Mouse (Mus musculus): Measurements from ENCODE around the gene Rfc2. TPM values are rescaled to one million over a fixed set of nuclear protein-coding genes. Genes with fewer than 3 reads are reported as not detected.

The Rfc2 gene
- 75.8 and 100 TPM in 2 replicates for polyA plus RNA-seq (2021; fragmentation: Nextera tagmentation)
- long read RNA-seq, experiment 1, full-length matches to known transcripts, result 185 of 199 reads
- long read RNA-seq, experiment 1, partial matches to known transcripts, result 5 of 199 reads
- long read RNA-seq, experiment 1, other reads (novel, unspliced or antisense), result 9 of 199 reads
- long read RNA-seq, experiment 2, full-length matches to known transcripts, result 65 of 84 reads
- long read RNA-seq, experiment 2, partial matches to known transcripts, result 14 of 84 reads
- long read RNA-seq, experiment 2, other reads (novel, unspliced or antisense), result 5 of 84 reads

DNA sequence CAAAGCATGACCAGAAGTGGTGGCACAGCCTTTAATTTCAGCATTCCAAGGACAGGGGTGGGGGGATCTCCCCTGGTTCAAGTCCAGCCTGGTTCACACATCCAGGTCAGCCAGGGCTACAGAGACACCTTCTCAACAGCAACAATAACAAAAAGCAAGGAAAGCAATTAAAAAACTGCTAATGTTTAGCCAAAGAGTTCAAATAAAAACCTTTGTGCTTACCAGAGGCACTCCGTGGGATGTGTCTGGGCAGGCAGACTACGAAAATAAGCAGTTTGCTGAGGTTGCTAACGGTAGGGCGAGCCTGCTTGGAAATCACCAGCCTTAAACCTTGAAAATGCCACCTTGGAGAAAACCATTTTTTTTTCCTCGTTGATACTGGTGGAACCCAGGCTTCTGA is at the start of gene Rfc2:
Gene Rfc2, plus strand, starts transcription at position 221 of the 400 bp plus-strand sequence.

GRCm38 (mm10) chr5:134552110-134552972 is 28.8 kb upstream of the Rfc2 start, which contains the start of gene Clip2:
Gene Clip2 (minus strand): TSS chr5:134552434.

DNA sequence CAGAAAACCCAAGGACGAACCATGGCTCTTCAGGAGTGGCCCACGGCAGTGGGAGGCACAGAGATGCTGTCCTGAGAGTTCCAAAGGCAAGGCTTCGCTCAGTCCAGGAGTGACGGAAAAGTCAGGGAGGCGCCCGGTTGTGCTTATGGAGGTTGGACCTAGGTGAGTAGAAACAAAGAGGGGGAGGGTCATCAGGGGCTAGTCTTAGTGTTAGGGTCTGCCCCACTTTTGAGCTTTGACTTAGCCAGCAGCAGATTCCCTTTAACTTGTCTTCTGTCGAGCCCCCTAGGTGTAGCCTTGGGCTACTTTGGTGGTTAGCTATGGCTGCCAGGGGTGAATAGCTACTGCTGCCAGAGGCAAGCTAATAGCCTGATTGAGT is 21.1 kb upstream of the Rfc2 start, which contains the start of gene Syna:
Gene Syna, minus strand, starts transcription at position 101 of the 379 bp plus-strand sequence.

DNA sequence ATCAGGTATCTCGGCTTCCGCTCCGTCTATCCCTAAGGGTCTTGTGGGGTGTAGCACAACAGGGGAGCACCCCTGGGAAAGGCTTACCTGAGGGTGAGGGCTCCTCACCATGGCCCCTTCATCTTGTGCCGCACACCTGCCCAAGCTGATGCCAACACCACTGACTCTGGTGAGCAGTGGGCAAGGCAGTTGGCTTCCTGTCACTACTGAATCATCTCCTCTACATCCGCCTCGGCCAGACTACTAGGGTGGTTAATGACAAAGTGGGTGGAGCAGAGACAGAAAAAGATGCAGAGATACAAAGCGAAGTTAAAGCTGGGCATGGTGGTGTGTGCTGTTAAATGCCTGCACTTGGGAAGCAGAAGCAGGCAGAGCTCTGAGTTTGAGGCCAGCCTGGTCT is 33.6 kb downstream of the Rfc2 start, which contains the start of gene Lat2:
Gene Lat2, minus strand, starts transcription at position 224 of the 400 bp plus-strand sequence.

DNA sequence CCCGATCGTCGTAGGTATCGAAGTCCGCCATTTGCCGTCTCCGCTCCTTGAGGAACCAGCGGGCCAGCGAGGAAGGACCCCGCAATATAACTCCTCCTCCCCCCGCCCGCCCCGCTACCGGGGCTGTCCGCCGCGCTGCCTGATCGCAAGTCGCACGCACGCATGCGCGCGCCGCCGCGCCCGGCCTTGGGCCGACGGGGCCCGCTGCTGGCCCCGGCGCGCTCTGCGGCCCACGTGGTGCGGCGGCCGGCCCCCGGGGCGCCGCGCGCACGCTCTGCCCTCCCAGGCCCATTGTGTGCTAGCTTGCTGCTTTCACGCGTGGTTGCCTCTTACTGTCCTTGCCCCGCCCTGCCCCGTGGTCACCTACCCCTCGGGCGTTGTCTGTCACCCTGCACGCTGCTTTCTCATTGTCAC is 58.1 kb downstream of the Rfc2 start, which contains the start of gene Eif4h:
Gene Eif4h, minus strand, starts transcription at position 222 of the 414 bp plus-strand sequence.

Other genes with a start within 250 kb of the Rfc2 start
- 9.9 and 12.2 TPM in 2 replicates for gene Gtf2ird1, start 124.7 kb upstream of the Rfc2 start, polyA plus RNA-seq (2021; fragmentation: Nextera tagmentation)
- 4.8 and 8.1 TPM in 2 replicates for gene Clip2, start 28.9 kb upstream of the Rfc2 start, polyA plus RNA-seq (2021; fragmentation: Nextera tagmentation)
- 0.14 and 0.18 TPM in 2 replicates for gene Syna, start 21.2 kb upstream of the Rfc2 start, polyA plus RNA-seq (2021; fragmentation: Nextera tagmentation)
- 2.6 and 3.9 TPM in 2 replicates for gene Lat2, start 33.7 kb downstream of the Rfc2 start, polyA plus RNA-seq (2021; fragmentation: Nextera tagmentation)
- 294 and 336 TPM in 2 replicates for gene Eif4h, start 58.1 kb downstream of the Rfc2 start, polyA plus RNA-seq (2021; fragmentation: Nextera tagmentation)
- gene Limk1, start 107.2 kb downstream of the Rfc2 start, polyA plus RNA-seq (2021; fragmentation: Nextera tagmentation), result 2.4 and 20.3 TPM in 2 replicates
- 0.22 and 0.41 TPM in 2 replicates for gene Eln, start 166.0 kb downstream of the Rfc2 start, polyA plus RNA-seq (2021; fragmentation: Nextera tagmentation)

Measured in left cerebral cortex, adult 6 months (tissue).